Mouse (Mus musculus): Measurements from ENCODE around the gene Cfap46. TPM values are rescaled to one million over a fixed set of nuclear protein-coding genes. Genes with fewer than 3 reads are reported as not detected.

Gene Cfap46
- polyA plus RNA-seq (2012; rRNA removed; ENCODE audit: low replicate concordance) = 0.14 and 0.66 TPM in 2 replicates

DNA sequence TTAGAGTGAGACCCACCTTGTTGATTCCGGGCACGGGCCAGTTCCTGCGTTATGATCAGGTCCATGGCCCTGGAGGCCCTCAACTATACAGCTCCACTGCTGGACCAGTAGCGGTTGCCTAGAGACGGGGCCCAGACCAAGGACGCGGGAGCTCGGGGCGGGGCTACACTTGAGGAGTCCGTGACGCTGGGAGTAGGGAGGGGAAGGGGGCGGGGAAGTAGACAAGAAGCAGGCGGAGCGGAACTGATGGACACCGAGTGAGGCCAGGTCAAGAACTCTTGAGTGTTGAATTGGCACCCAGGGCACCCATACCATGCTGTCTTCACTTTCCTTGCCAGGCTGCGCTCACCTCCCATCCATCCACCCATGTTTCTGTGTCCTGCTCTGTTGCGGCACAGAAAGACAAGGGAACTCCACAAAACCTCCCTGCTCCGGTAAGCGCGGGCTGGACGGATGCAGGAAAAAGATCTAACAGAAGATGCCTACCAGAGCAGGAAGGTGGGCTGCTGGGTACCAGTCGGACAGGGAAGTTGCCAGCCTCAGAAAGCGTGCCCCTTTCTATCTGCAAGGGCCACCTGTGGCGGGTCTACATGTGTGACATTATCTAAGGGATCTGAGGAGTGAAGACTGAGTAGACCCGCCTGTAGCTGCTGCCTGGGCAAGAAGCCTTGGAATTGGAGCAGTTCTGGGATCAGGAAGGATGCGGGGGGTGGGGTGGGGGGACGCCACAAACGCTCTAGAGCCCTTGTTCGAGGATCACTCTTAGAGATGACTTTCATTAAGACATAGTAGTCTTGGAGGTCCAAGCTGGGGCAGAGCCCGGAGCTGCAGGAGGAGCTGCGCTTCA, at the start of gene Cfap46:
Cfap46 (minus strand) TSS at position 112 of the 847 bp plus-strand sequence.

DNA sequence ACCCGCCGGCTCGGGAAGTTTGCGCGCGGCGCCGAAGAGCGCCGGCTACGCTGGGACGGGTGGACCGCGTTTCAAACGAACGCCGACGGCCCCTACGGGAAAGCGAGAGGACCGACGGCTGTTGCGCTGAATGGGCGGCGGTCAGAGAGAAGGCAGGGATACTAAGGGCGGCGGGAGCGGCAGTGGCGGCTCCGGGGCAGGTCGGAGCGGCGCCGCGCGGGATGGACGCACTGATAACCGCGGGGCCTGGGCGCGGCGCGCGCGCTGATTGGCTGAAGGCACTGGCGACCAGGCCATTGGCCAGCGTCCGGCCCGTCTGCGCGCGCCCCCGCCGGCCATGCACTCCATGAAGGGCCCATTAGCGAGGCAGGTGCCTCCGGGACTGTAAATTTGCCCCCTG, 101.0 kb downstream of the Cfap46 start, which contains the start of gene Nkx6-2:
Nkx6-2 (minus strand) TSS at position 203 of the 400 bp plus-strand sequence.

Other genes starting within 250 kb of the Cfap46 start
- not detected in 2 replicates for gene Nkx6-2, start 101.0 kb downstream of the Cfap46 start, polyA plus RNA-seq (2012; rRNA removed; ENCODE audit: low replicate concordance)
- 0.18 TPM in 1 of 2 replicates, not detected in the other for gene Adgra1, start 150.4 kb upstream of the Cfap46 start, polyA plus RNA-seq (2012; rRNA removed; ENCODE audit: low replicate concordance)
- not detected in 2 replicates for gene Kndc1, start 210.9 kb upstream of the Cfap46 start, polyA plus RNA-seq (2012; rRNA removed; ENCODE audit: low replicate concordance)